Mouse (Mus musculus) heart, postnatal 4 days (tissue): ENCODE measurements around the gene Ugt1a10. TPM values are rescaled to one million over a fixed set of nuclear protein-coding genes. Genes with fewer than 3 reads are reported as not detected.
"Not testable (repeated sequence)": the region's sequence is repeated elsewhere in the genome, so short reads cannot be mapped to it uniquely, and the experiment has no call there.

Source experiments
- DNase-seq: peaks from one replicate; pipeline ENCODE4 v3.0.0; 2021
- total RNA-seq, 2 experiments: library from RNA; stranded (reverse); gene quantifications; 2 replicates each; pipeline ENCODE4 v1.2.3; 2021

Gene Ugt1a10
- total RNA-seq, 2 experiments from 2014 or later = not detected

GRCm38 (mm10) chr1:88215466-88216380, 160.5 kb downstream of the Ugt1a10 start:
- DNase-seq = peak; percentile 7

- no peak for DNase-seq
These were observed 161.4 kb downstream of the Ugt1a10 start for GRCm38 (mm10) chr1:88216551-88216950.

- no peak for DNase-seq
These were observed 162.0 kb downstream of the Ugt1a10 start for GRCm38 (mm10) chr1:88217144-88217543.

GRCm38 (mm10) chr1:88217576-88217975, 162.4 kb downstream of the Ugt1a10 start:
- no peak for DNase-seq

- no peak for DNase-seq
These were observed 162.9 kb downstream of the Ugt1a10 start for GRCm38 (mm10) chr1:88218051-88218450.

- no peak for DNase-seq
These were observed 163.4 kb downstream of the Ugt1a10 start for GRCm38 (mm10) chr1:88218591-88218990.

GRCm38 (mm10) chr1:88219054-88219453, 163.9 kb downstream of the Ugt1a10 start:
- DNase-seq = no peak

GRCm38 (mm10) chr1:88220336-88220735, 165.1 kb downstream of the Ugt1a10 start:
- DNase-seq = no peak

- no peak for DNase-seq
These were observed 167.0 kb downstream of the Ugt1a10 start for GRCm38 (mm10) chr1:88222216-88222615.

GRCm38 (mm10) chr1:88223011-88223515, 167.9 kb downstream of the Ugt1a10 start:
- DNase-seq = peak; percentile 9

GRCm38 (mm10) chr1:88223591-88223990, 168.4 kb downstream of the Ugt1a10 start:
- DNase-seq = peak; percentile 5

GRCm38 (mm10) chr1:88224029-88224776, 169.0 kb downstream of the Ugt1a10 start:
- peak; percentile 11 for DNase-seq

- DNase-seq = not testable (repeated sequence)
These were observed 170.1 kb downstream of the Ugt1a10 start for GRCm38 (mm10) chr1:88225301-88225700.

GRCm38 (mm10) chr1:88225741-88226140, 170.6 kb downstream of the Ugt1a10 start:
- peak; percentile 6 for DNase-seq

GRCm38 (mm10) chr1:88226670-88227379, 171.6 kb downstream of the Ugt1a10 start, which contains the start of gene Mroh2a:
Gene Mroh2a, plus strand, starts transcription at chr1:88226986.
- DNase-seq = peak; percentile 9

- peak; percentile 8 for DNase-seq
These were observed 172.3 kb downstream of the Ugt1a10 start for GRCm38 (mm10) chr1:88227482-88227881.

GRCm38 (mm10) chr1:88228121-88228520, 172.9 kb downstream of the Ugt1a10 start:
- DNase-seq = peak; percentile 11

- no peak for DNase-seq
These were observed 174.4 kb downstream of the Ugt1a10 start for GRCm38 (mm10) chr1:88229566-88229965.

- peak; percentile 20 for DNase-seq
These were observed 174.8 kb downstream of the Ugt1a10 start for GRCm38 (mm10) chr1:88229986-88230385.

GRCm38 (mm10) chr1:88230421-88230820, 175.2 kb downstream of the Ugt1a10 start:
- peak; percentile 10 for DNase-seq

GRCm38 (mm10) chr1:88230981-88231802, 176.0 kb downstream of the Ugt1a10 start:
- peak; percentile 4 for DNase-seq
